Mouse (Mus musculus): ENCODE data around the gene Sbk2. TPM values are rescaled to one million over a fixed set of nuclear protein-coding genes. Genes with fewer than 3 reads are reported as not detected.
A peak's percentile ranks its signal among the peaks of the same experiment; 100 is the strongest.

The Sbk2 gene
- polyA plus RNA-seq, 1 experiment, result 0.17 TPM

GRCm38 (mm10) chr7:4915669-4916416 is 48.4 kb downstream of the Sbk2 start:
- Histone ChIP-seq H3K36me3 (ENCODE audit: control insufficient read depth, insufficient read depth, low read length) (no peaks in the 10 kb centered on the region), H3K27me3 (ENCODE audit: control insufficient read depth, insufficient read depth, low read length) (no peaks in the 10 kb centered on the region), H3K4me1 (ENCODE audit: control insufficient read depth, insufficient read depth, low read length) (peaks cover 19% of the 10 kb centered on the region), H3K27ac (ENCODE audit: control insufficient read depth, insufficient read depth, low read depth, low read length) (peak overlapping the region; percentile 44; the same call in 1 of the 2 replicates), H3K4me3 (ENCODE audit: control insufficient read depth, low read depth, low read length) (peak overlapping the region; percentile 81)
- TF ChIP-seq CTCF (IDR thresholded peaks at IDR 0.05; ENCODE audit: control insufficient read depth, insufficient read depth, insufficient replicate concordance, low read depth, low read length) (no peak), POLR2A (IDR thresholded peaks at IDR 0.05; ENCODE audit: control insufficient read depth, low read depth, low read length) (no peak)

GRCm38 (mm10) chr7:4915007-4915665 is 49.1 kb downstream of the Sbk2 start, which contains the start of gene Zfp628:
Gene Zfp628 (plus strand): TSS chr7:4915217.
- TF ChIP-seq POLR2A (IDR thresholded peaks at IDR 0.05; ENCODE audit: control insufficient read depth, low read depth, low read length) (no peak), CTCF (IDR thresholded peaks at IDR 0.05; ENCODE audit: control insufficient read depth, insufficient read depth, insufficient replicate concordance, low read depth, low read length) (no peak)
- Histone ChIP-seq H3K27ac (ENCODE audit: control insufficient read depth, insufficient read depth, low read depth, low read length) (peak within 1 kb of the TSS; percentile 45), H3K4me3 (ENCODE audit: control insufficient read depth, low read depth, low read length) (peak within 1 kb of the TSS; percentile 81)

DNA sequence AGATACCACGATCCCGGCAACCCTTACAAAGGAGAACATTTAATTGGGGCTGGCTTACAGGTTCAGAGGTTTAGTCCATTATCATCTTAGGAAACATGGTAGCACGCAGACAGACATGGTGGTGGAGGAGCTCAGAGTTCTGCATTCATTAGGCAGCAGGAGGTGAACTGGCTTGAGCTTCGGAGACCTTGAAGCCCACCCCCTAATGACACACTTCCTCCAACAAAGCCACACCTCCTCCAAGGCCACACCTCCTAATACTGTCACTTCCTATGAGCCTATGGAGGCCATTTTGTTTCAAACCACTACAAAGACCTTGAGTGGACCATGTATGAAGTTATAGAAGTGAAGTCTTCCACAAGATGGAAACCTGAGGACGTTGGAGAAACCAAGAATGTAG is 52.0 kb downstream of the Sbk2 start:
- H3K27ac ChIP-seq (ENCODE audit: control insufficient read depth, insufficient read depth, low read depth, low read length), result no peak overlapping the region
- H3K4me3 ChIP-seq (ENCODE audit: control insufficient read depth, low read depth, low read length), result no peak overlapping the region
- no peaks in the 10 kb centered on the region for H3K27me3 ChIP-seq (ENCODE audit: control insufficient read depth, insufficient read depth, low read length)
- no peaks in the 10 kb centered on the region for H3K36me3 ChIP-seq (ENCODE audit: control insufficient read depth, insufficient read depth, low read length)
- H3K4me1 ChIP-seq (ENCODE audit: control insufficient read depth, insufficient read depth, low read length), result peaks cover 7% of the 10 kb centered on the region
- TF ChIP-seq POLR2A (IDR thresholded peaks at IDR 0.05; ENCODE audit: control insufficient read depth, low read depth, low read length) (no peak), CTCF (IDR thresholded peaks at IDR 0.05; ENCODE audit: control insufficient read depth, insufficient read depth, insufficient replicate concordance, low read depth, low read length) (no peak)

More at GRCm38 (mm10) chr7:4915007-4915665, 49.1 kb downstream of the Sbk2 start, which contains the start of gene Zfp628:
- Histone ChIP-seq H3K4me1 (ENCODE audit: control insufficient read depth, insufficient read depth, low read length) (peaks cover 12% of the 10 kb centered on the region), H3K27me3 (ENCODE audit: control insufficient read depth, insufficient read depth, low read length) (no peaks in the 10 kb centered on the region), H3K36me3 (ENCODE audit: control insufficient read depth, insufficient read depth, low read length) (no peaks in the 10 kb centered on the region)

DNA sequence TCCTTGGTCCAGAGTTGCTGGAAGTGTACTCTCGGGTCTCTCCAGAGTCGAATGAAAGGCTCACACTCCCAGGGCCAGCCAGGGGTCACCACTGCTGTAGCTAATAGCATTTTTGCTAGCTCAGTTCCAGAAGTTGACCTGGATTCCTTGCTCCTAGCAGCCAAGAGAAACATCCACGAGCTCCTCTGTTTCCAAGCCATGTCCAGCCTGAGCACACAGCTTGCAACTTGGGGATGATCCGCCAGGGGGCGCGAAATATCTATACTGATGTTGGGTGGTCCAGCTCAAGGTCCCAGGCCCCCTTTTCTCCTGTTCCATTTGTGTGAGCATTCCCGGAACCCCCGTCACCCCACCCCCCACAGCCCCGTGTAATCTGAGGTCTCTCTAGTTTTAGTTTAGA is 52.6 kb downstream of the Sbk2 start:
- H3K36me3 ChIP-seq (ENCODE audit: control insufficient read depth, insufficient read depth, low read length), result no peaks in the 10 kb centered on the region
- no peak overlapping the region for H3K4me3 ChIP-seq (ENCODE audit: control insufficient read depth, low read depth, low read length)
- peaks cover 7% of the 10 kb centered on the region for H3K4me1 ChIP-seq (ENCODE audit: control insufficient read depth, insufficient read depth, low read length)
- TF ChIP-seq POLR2A (IDR thresholded peaks at IDR 0.05; ENCODE audit: control insufficient read depth, low read depth, low read length), result no peak
- peak; percentile 48; the same call in 1 of the 2 replicates for TF ChIP-seq CTCF (IDR thresholded peaks at IDR 0.05; ENCODE audit: control insufficient read depth, insufficient read depth, insufficient replicate concordance, low read depth, low read length)
- no peak overlapping the region for H3K27ac ChIP-seq (ENCODE audit: control insufficient read depth, insufficient read depth, low read depth, low read length)
- H3K27me3 ChIP-seq (ENCODE audit: control insufficient read depth, insufficient read depth, low read length), result no peaks in the 10 kb centered on the region

DNA sequence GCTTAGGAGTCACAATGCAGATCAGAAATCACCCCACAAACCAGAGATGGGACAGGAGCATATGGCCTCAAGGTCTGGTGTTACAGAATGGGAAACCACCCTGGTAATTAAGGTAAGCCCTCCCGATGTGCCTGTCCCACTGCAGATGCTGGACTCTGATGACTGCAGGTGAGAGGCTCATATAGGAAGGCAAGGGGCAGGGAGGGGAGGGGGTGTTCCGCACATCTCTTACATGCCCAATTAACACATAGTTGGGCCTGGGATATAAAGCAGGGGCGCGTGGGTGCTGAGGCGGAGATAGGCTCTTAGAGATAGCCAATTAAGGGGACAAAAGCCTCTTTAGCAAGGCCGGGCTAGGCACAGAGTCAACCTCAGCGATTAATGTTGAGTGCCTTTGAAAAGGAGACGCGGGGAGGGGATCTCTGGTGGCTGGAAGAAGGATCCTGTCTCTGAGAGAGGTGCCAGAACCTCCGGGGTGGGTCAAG is 57.7 kb downstream of the Sbk2 start, which contains the start of gene Gm36210:
Gene Gm36210, minus strand, starts transcription at position 51 of the 485 bp plus-strand sequence.
- Histone ChIP-seq H3K4me3 (ENCODE audit: control insufficient read depth, low read depth, low read length) (no peak within 1 kb of the TSS), H3K27ac (ENCODE audit: control insufficient read depth, insufficient read depth, low read depth, low read length) (no peak within 1 kb of the TSS), H3K27me3 (ENCODE audit: control insufficient read depth, insufficient read depth, low read length) (no peaks in the 10 kb centered on the region), H3K36me3 (ENCODE audit: control insufficient read depth, insufficient read depth, low read length) (no peaks in the 10 kb centered on the region), H3K4me1 (ENCODE audit: control insufficient read depth, insufficient read depth, low read length) (no peaks in the 10 kb centered on the region)
- TF ChIP-seq POLR2A (IDR thresholded peaks at IDR 0.05; ENCODE audit: control insufficient read depth, low read depth, low read length), result no peak
- no peak for TF ChIP-seq CTCF (IDR thresholded peaks at IDR 0.05; ENCODE audit: control insufficient read depth, insufficient read depth, insufficient replicate concordance, low read depth, low read length)

DNA sequence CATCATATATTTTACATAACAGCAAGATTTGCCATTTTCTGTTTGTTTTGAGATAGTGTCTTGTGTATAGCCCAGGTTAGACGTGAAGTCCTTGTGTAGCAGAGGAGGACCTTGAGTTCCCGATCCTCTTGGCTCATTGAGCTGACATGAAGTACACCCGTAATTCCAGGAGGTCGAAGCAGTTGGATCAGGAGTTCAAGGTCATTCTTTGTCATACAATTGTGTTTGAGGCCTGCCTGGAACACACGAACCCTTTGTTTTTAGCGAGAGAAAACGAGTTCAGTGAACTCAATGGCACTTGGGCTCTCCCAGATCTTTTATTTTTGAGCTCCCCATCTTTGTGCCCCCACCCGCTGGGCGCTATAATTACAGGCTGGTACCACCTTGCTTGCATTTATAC is 61.8 kb downstream of the Sbk2 start:
- no peak overlapping the region for H3K27ac ChIP-seq (ENCODE audit: control insufficient read depth, insufficient read depth, low read depth, low read length)

DNA sequence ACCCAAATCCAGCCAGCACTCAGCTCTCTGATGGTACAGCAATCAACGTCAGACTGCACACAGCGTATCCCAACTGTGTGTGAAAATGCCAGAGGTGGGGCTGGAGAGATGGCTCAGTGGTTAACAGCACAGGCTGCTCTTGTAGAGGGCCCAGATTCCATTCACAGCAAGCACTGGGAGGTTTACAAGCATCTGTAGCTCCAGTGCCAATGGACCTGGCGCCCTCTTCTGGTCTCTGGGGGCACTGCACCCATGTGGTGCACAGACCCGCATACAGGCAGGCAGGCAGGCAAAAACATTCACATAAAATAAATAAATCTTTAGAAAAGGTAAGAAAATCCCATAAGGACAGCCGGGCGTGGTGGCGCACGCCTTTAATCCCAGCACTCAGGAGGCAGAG is 63.0 kb downstream of the Sbk2 start:
- Histone ChIP-seq H3K27me3 (ENCODE audit: control insufficient read depth, insufficient read depth, low read length) (no peaks in the 10 kb centered on the region), H3K4me1 (ENCODE audit: control insufficient read depth, insufficient read depth, low read length) (peaks cover 14% of the 10 kb centered on the region), H3K36me3 (ENCODE audit: control insufficient read depth, insufficient read depth, low read length) (no peaks in the 10 kb centered on the region), H3K27ac (ENCODE audit: control insufficient read depth, insufficient read depth, low read depth, low read length) (no peak overlapping the region), H3K4me3 (ENCODE audit: control insufficient read depth, low read depth, low read length) (no peak overlapping the region)
- peak; percentile 97 for TF ChIP-seq CTCF (IDR thresholded peaks at IDR 0.05; ENCODE audit: control insufficient read depth, insufficient read depth, insufficient replicate concordance, low read depth, low read length)
- no peak for TF ChIP-seq POLR2A (IDR thresholded peaks at IDR 0.05; ENCODE audit: control insufficient read depth, low read depth, low read length)

More for the DNA sequence above, 61.8 kb downstream of the Sbk2 start:
- Histone ChIP-seq H3K36me3 (ENCODE audit: control insufficient read depth, insufficient read depth, low read length) (no peaks in the 10 kb centered on the region), H3K4me3 (ENCODE audit: control insufficient read depth, low read depth, low read length) (no peak overlapping the region), H3K27me3 (ENCODE audit: control insufficient read depth, insufficient read depth, low read length) (no peaks in the 10 kb centered on the region), H3K4me1 (ENCODE audit: control insufficient read depth, insufficient read depth, low read length) (peaks cover 14% of the 10 kb centered on the region)
- TF ChIP-seq CTCF (IDR thresholded peaks at IDR 0.05; ENCODE audit: control insufficient read depth, insufficient read depth, insufficient replicate concordance, low read depth, low read length), result no peak
- no peak for TF ChIP-seq POLR2A (IDR thresholded peaks at IDR 0.05; ENCODE audit: control insufficient read depth, low read depth, low read length)
